8 mouse cellular contexts compared by ENCODE assay signal in genomic region chr9:119401351-119401750, GRCm38 (mm10). TPM values are rescaled to one million over a fixed set of nuclear protein-coding genes. Genes with fewer than 3 reads are reported as not detected.
A peak's percentile ranks its signal among the peaks of the same experiment; 100 is the strongest.
DNase-seq lines count a peak whose midpoint lies in the region; ATAC-seq and TF ChIP-seq lines count a peak whose summit lies in the region.

No protein-coding gene starts in this region.

- H3K4me3 ChIP-seq in heart, embryonic 12.5 days, result peak overlapping the region; percentile 85
- H3K4me3 ChIP-seq in heart, embryonic 14.5 days (ENCODE audit: control insufficient read depth in 1 of 2, insufficient read depth in 1 of 2, low read depth in 1 of 2, low read length in 2 of 2), result peak overlapping the region; percentile 60 to 87
- H3K4me3 ChIP-seq in liver, postnatal 0 days (ENCODE audit: low read depth, low read length), result peak overlapping the region; percentile 68
- peak overlapping the region; percentile 98 for H3K4me3 ChIP-seq in neural tube, embryonic 14.5 days (ENCODE audit: low read depth, low read length)

- peak overlapping the region; percentile 95 for H3K4me2 ChIP-seq in heart, embryonic 12.5 days
- peak overlapping the region; percentile 99 for H3K4me2 ChIP-seq in heart, embryonic 14.5 days (ENCODE audit: low read length)
- peak overlapping the region; percentile 93 for H3K4me2 ChIP-seq in liver, postnatal 0 days (ENCODE audit: low read depth, low read length)
- peak overlapping the region; percentile 78 for H3K4me2 ChIP-seq in neural tube, embryonic 14.5 days (ENCODE audit: low read depth, low read length)

- TF ChIP-seq CTCF in Patski (IDR thresholded peaks at IDR 0.05), result no peak
- no peak for TF ChIP-seq CTCF in liver, postnatal 0 days (IDR thresholded peaks at IDR 0.05; ENCODE audit: low read depth)

- ATAC-seq in heart, embryonic 12.5 days (ENCODE audit: insufficient number of reproducible peaks, low FRiP score), result 0 out of 2 replicates have a peak, but pooled peaks have one; percentile 2
- peak; percentile 32 for ATAC-seq in Patski
- ATAC-seq in heart, embryonic 14.5 days (ENCODE audit: insufficient number of reproducible peaks, insufficient read depth, low FRiP score, low read depth), result no peak
- ATAC-seq in liver, postnatal 0 days, result peak; percentile 43
- ATAC-seq in neural tube, embryonic 14.5 days (ENCODE audit: low read depth), result peak; percentile 4; the same call in 1 of the 2 replicates

- peak overlapping the region; percentile 71 for H3K9ac ChIP-seq in heart, embryonic 12.5 days
- H3K9ac ChIP-seq in heart, embryonic 14.5 days (ENCODE audit: low read length), result peak overlapping the region; percentile 67
- peak overlapping the region; percentile 57 for H3K9ac ChIP-seq in liver, postnatal 0 days (replicated peaks)
- H3K9ac ChIP-seq in neural tube, embryonic 14.5 days (replicated peaks; ENCODE audit: low read depth, low read length), result peak overlapping the region; percentile 100

- H3K36me3 ChIP-seq in heart, embryonic 12.5 days, result no peaks in the 10 kb centered on the region
- H3K36me3 ChIP-seq in heart, embryonic 14.5 days (ENCODE audit: control insufficient read depth, insufficient read depth, low read length), result no peaks in the 10 kb centered on the region
- no peaks in the 10 kb centered on the region for H3K36me3 ChIP-seq in liver, postnatal 0 days (replicated peaks; ENCODE audit: insufficient read depth, low read length)
- H3K36me3 ChIP-seq in neural tube, embryonic 14.5 days (ENCODE audit: control insufficient read depth, insufficient read depth, low read length), result no peaks in the 10 kb centered on the region

- WGBS in heart, embryonic 12.5 days, result 5% methylated on average over 7 of the region's 7 CpGs
- 5% methylated on average over 7 of the region's 7 CpGs for WGBS in heart, embryonic 14.5 days
- WGBS in liver, postnatal 0 days (ENCODE audit: insufficient replicate concordance), result under 1% methylated on average over 7 of the region's 7 CpGs
- 4% methylated on average over 7 of the region's 7 CpGs for WGBS in neural tube, embryonic 14.5 days

- DNase-seq in heart, adult 11 months, result no peak
- DNase-seq in Patski (ENCODE audit: low read depth, low spot score), result no peak
- DNase-seq in liver, postnatal 0 days, result no peak
- no peak for DNase-seq in yolk sac, embryonic 10.5 days (ENCODE audit: low spot score)
- no peak for DNase-seq in thymus, postnatal 14 days

- H3K9me3 ChIP-seq in heart, embryonic 12.5 days (replicated peaks), result no peaks in the 10 kb centered on the region
- H3K9me3 ChIP-seq in heart, embryonic 14.5 days (ENCODE audit: control insufficient read depth, low read length), result no peaks in the 10 kb centered on the region
- no peaks in the 10 kb centered on the region for H3K9me3 ChIP-seq in liver, postnatal 0 days (ENCODE audit: low read length)
- H3K9me3 ChIP-seq in neural tube, embryonic 14.5 days (ENCODE audit: control insufficient read depth, low read length), result no peaks in the 10 kb centered on the region

- TF ChIP-seq EP300 in liver, postnatal 0 days (IDR thresholded peaks at IDR 0.05; ENCODE audit: low read depth), result no peak

- POLR2A ChIA-PET in Patski (lab: Charles Lee), result no interaction called here

- H3K27me3 ChIP-seq in heart, embryonic 12.5 days (replicated peaks), result no peaks in the 10 kb centered on the region
- H3K27me3 ChIP-seq in Patski, result no peaks in the 10 kb centered on the region
- no peaks in the 10 kb centered on the region for H3K27me3 ChIP-seq in heart, embryonic 14.5 days (ENCODE audit: control insufficient read depth, insufficient read depth, low read length)
- peaks cover 15% of the 10 kb centered on the region for H3K27me3 ChIP-seq in liver, postnatal 0 days (ENCODE audit: insufficient read depth, low read length)
- H3K27me3 ChIP-seq in neural tube, embryonic 14.5 days (ENCODE audit: control insufficient read depth, insufficient read depth, low read length), result no peaks in the 10 kb centered on the region

- in situ Hi-C loops in Patski (cut with MboI; ENCODE audit: low pct_unique_long_range_greater_than_20kb), result loop anchor here (5.0 kb wide), 1 partner anchor 39 kb away; no protein-coding TSS in a partner anchor

- peaks cover 27% of the 10 kb centered on the region for H3K4me1 ChIP-seq in heart, embryonic 12.5 days (replicated peaks)
- H3K4me1 ChIP-seq in heart, embryonic 14.5 days (ENCODE audit: control insufficient read depth in 2 of 2, insufficient read depth in 2 of 2, low read length in 2 of 2), result peaks cover 5 to 14% of the 10 kb centered on the region in 2 experiments
- H3K4me1 ChIP-seq in liver, postnatal 0 days (ENCODE audit: insufficient read depth), result peaks cover 23% of the 10 kb centered on the region
- H3K4me1 ChIP-seq in neural tube, embryonic 14.5 days (ENCODE audit: control insufficient read depth, insufficient read depth, low read length), result peaks cover 15% of the 10 kb centered on the region

- CTCF ChIA-PET in Patski (lab: Charles Lee), result interaction anchor here (1.0 kb wide), 1 partner anchor 43 kb away, joined by 4 read pairs; the partner anchor contains the start of gene Exog

- no peak overlapping the region for H3K27ac ChIP-seq in heart, embryonic 12.5 days (ENCODE audit: poor library complexity, severe bottlenecking)
- H3K27ac ChIP-seq in heart, embryonic 14.5 days (replicated peaks in 1 of 2; ENCODE audit: control insufficient read depth in 1 of 2, insufficient read depth in 1 of 2, low read depth in 2 of 2, low read length in 2 of 2), result peak overlapping the region; percentile 41 to 43; a peak in 1 of 4 replicates
- peak overlapping the region; percentile 61 for H3K27ac ChIP-seq in liver, postnatal 0 days (ENCODE audit: low read depth)
- peak overlapping the region; percentile 99; the same call in 1 of the 2 replicates for H3K27ac ChIP-seq in neural tube, embryonic 14.5 days (ENCODE audit: low read depth, low read length)

RNA-seq across cellular contexts. Expression of gene Acvr2b, which starts 0.6 kb away (rescaled TPM):
- polyA plus RNA-seq in heart, embryonic 12.5 days (2016; fragmentation: Nextera tagmentation; extraction: Ambion mirVana), result 23.3 and 28.9 TPM in 2 replicates
- 4.0 TPM for polyA plus RNA-seq in Patski (2021)
- 18.5 and 21.6 TPM in 2 replicates for polyA plus RNA-seq in heart, embryonic 14.5 days (2014; fragmentation: Nextera tagmentation; extraction: Ambion mirVana)
- 2.2 and 4.1 TPM in 2 replicates for polyA plus RNA-seq in liver, postnatal 0 days (2015; fragmentation: Nextera tagmentation; extraction: Ambion mirVana)
- polyA plus RNA-seq in neural tube, embryonic 14.5 days (2014; fragmentation: Nextera tagmentation; extraction: Ambion mirVana), result 45.0 and 49.7 TPM in 2 replicates

RNA-seq across cellular contexts. Expression of gene Slc22a14, which starts 36.0 kb away (rescaled TPM):
- 0.13 TPM in 1 of 2 replicates, not detected in the other for polyA plus RNA-seq in heart, embryonic 12.5 days (2016; fragmentation: Nextera tagmentation; extraction: Ambion mirVana)
- 0.26 TPM for polyA plus RNA-seq in Patski (2021)
- polyA plus RNA-seq in heart, embryonic 14.5 days (2014; fragmentation: Nextera tagmentation; extraction: Ambion mirVana), result not detected in 2 replicates
- polyA plus RNA-seq in liver, postnatal 0 days (2015; fragmentation: Nextera tagmentation; extraction: Ambion mirVana), result not detected in 2 replicates
- polyA plus RNA-seq in neural tube, embryonic 14.5 days (2014; fragmentation: Nextera tagmentation; extraction: Ambion mirVana), result not detected in 2 replicates

RNA-seq across cellular contexts. Expression of gene Exog, which starts 43.4 kb away (rescaled TPM):
- polyA plus RNA-seq in heart, embryonic 12.5 days (2016; fragmentation: Nextera tagmentation; extraction: Ambion mirVana), result 15.4 and 15.5 TPM in 2 replicates
- polyA plus RNA-seq in Patski (2021), result 5.7 TPM
- polyA plus RNA-seq in heart, embryonic 14.5 days (2014; fragmentation: Nextera tagmentation; extraction: Ambion mirVana), result 9.5 and 9.7 TPM in 2 replicates
- polyA plus RNA-seq in liver, postnatal 0 days (2015; fragmentation: Nextera tagmentation; extraction: Ambion mirVana), result 3.0 and 3.8 TPM in 2 replicates
- polyA plus RNA-seq in neural tube, embryonic 14.5 days (2014; fragmentation: Nextera tagmentation; extraction: Ambion mirVana), result 58.2 and 59.0 TPM in 2 replicates

RNA-seq across cellular contexts. Expression of gene Xylb, which starts 44.2 kb away (rescaled TPM):
- 1.6 and 2.4 TPM in 2 replicates for polyA plus RNA-seq in heart, embryonic 12.5 days (2016; fragmentation: Nextera tagmentation; extraction: Ambion mirVana)
- polyA plus RNA-seq in Patski (2021), result 5.1 TPM
- 1.2 and 2.0 TPM in 2 replicates for polyA plus RNA-seq in heart, embryonic 14.5 days (2014; fragmentation: Nextera tagmentation; extraction: Ambion mirVana)
- polyA plus RNA-seq in liver, postnatal 0 days (2015; fragmentation: Nextera tagmentation; extraction: Ambion mirVana), result 8.2 and 9.2 TPM in 2 replicates
- polyA plus RNA-seq in neural tube, embryonic 14.5 days (2014; fragmentation: Nextera tagmentation; extraction: Ambion mirVana), result 2.5 and 3.8 TPM in 2 replicates
